Mouse (Mus musculus) megakaryocyte, embryonic 14.5 days (primary cell): ENCODE data around the gene Dnajc28.

Source experiments
- FLI1 ChIP-seq: IDR thresholded peaks from 2 replicates; pipeline ENCODE4 v1.6.1; 2012; ENCODE audit warnings: low read length, inconsistent platforms, mixed read lengths
- GATA1 ChIP-seq: IDR thresholded peaks from 3 replicates; pipeline ENCODE4 v1.6.1; 2012; ENCODE audit warnings: mixed read lengths, low read length, inconsistent platforms, borderline replicate concordance

GRCm38 (mm10) chr16:91648220-91648550, 29.4 kb upstream of the Dnajc28 start:
- no peak for TF ChIP-seq GATA1
- TF ChIP-seq FLI1: no peak
